Mouse (Mus musculus): ENCODE data around the gene Prpf40b. TPM values are rescaled to one million over a fixed set of nuclear protein-coding genes. Genes with fewer than 3 reads are reported as not detected.

The Prpf40b gene
- total and polyA plus RNA-seq, 2 experiments from 2014 or later = 97.9 to 107 TPM

DNA sequence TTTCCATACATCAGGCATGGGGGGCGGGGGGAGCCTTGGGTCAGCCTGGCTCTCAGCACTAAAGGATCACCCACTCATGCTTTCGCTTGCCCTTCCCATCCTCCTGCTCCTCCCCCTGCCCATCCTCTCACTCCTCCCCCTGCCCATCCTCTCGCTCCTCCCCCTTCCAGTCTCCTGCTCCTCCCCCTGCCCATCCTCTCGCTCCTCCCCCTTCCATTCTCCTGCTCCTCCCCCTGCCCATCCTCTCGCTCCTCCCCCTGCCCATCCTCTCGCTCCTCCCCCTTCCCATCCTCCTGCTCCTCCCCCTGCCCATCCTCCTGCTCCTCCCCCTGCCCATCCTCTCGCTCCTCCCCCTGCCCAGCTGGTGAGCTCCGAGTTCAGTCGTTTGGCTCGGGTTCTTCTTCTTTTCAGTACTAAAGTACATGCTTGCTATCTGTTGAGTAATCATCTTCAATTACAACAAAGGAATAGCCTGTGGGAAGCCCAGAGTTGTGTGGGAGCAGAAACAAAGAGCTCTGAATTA lies 35.1 kb upstream of the Prpf40b start:
- Histone ChIP-seq H3K9ac (replicated peaks; ENCODE audit: low read length, poor library complexity, severe bottlenecking) (no peak overlapping the region), H3K9me3 (ENCODE audit: low read length) (no peaks in the 10 kb centered on the region), H3K27me3 (ENCODE audit: insufficient read depth, low read length) (no peaks in the 10 kb centered on the region), H3K27ac (ENCODE audit: low read depth, low read length) (no peak overlapping the region), H3K36me3 (ENCODE audit: insufficient read depth, low read length) (no peaks in the 10 kb centered on the region), H3K4me3 (ENCODE audit: low read depth, low read length) (peak overlapping the region; percentile 10; the same call in 1 of the 2 replicates), H3K4me1 (ENCODE audit: insufficient read depth, low read length) (no peaks in the 10 kb centered on the region), H3K4me2 (ENCODE audit: low read depth, low read length, poor library complexity, severe bottlenecking) (peak overlapping the region; percentile 33)
- 3% methylated on average over 7 of the region's 10 CpGs for WGBS
- TF ChIP-seq CTCF (IDR thresholded peaks at IDR 0.05) = no peak
- DNase-seq (ENCODE audit: low spot score) (peak; percentile 48), ATAC-seq (ENCODE audit: low FRiP score) (no peak)

DNA sequence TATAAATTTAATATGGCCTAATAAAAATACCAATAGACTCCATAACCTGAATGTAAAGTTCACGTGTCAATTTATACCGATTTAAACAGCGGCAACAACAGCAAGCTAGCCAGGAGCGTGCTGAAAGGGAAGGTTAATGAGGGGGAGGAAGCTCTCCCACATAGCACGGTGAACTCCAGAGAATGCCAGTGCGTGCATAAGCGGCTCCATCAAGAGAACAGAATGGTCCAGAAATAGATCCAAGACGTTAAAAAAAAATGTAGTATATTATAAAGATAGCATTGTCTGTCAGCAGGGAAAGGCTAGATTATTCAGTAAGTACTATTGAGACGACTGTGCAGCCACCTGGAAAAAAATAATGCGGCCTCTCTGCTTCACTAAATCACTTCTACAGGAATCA lies 32.2 kb upstream of the Prpf40b start:
- Histone ChIP-seq H3K4me1 (ENCODE audit: insufficient read depth, low read length) (no peaks in the 10 kb centered on the region), H3K9ac (replicated peaks; ENCODE audit: low read length, poor library complexity, severe bottlenecking) (no peak overlapping the region), H3K27me3 (ENCODE audit: insufficient read depth, low read length) (no peaks in the 10 kb centered on the region), H3K4me2 (ENCODE audit: low read depth, low read length, poor library complexity, severe bottlenecking) (no peak overlapping the region), H3K36me3 (ENCODE audit: insufficient read depth, low read length) (no peaks in the 10 kb centered on the region), H3K4me3 (ENCODE audit: low read depth, low read length) (no peak overlapping the region), H3K9me3 (ENCODE audit: low read length) (no peaks in the 10 kb centered on the region), H3K27ac (ENCODE audit: low read depth, low read length) (no peak overlapping the region)
- ATAC-seq (ENCODE audit: low FRiP score) (no peak), DNase-seq (ENCODE audit: low spot score) (no peak)
- no peak for TF ChIP-seq CTCF (IDR thresholded peaks at IDR 0.05)
- WGBS = 54% methylated on average over 10 of the region's 10 CpGs

- WGBS = 83% methylated on average over 2 of the region's 2 CpGs
- Histone ChIP-seq H3K27ac (ENCODE audit: low read depth, low read length) (no peak overlapping the region), H3K4me2 (ENCODE audit: low read depth, low read length, poor library complexity, severe bottlenecking) (no peak overlapping the region), H3K36me3 (ENCODE audit: insufficient read depth, low read length) (no peaks in the 10 kb centered on the region), H3K9ac (replicated peaks; ENCODE audit: low read length, poor library complexity, severe bottlenecking) (no peak overlapping the region), H3K27me3 (ENCODE audit: insufficient read depth, low read length) (no peaks in the 10 kb centered on the region), H3K9me3 (ENCODE audit: low read length) (no peaks in the 10 kb centered on the region), H3K4me1 (ENCODE audit: insufficient read depth, low read length) (no peaks in the 10 kb centered on the region), H3K4me3 (ENCODE audit: low read depth, low read length) (no peak overlapping the region)
- TF ChIP-seq CTCF (IDR thresholded peaks at IDR 0.05) = no peak
- no peak for DNase-seq (ENCODE audit: low spot score)
- ATAC-seq (ENCODE audit: low FRiP score) = no peak
Measured at GRCm38 (mm10) chr15:99264363-99264762, 30.5 kb upstream of the Prpf40b start.

DNA sequence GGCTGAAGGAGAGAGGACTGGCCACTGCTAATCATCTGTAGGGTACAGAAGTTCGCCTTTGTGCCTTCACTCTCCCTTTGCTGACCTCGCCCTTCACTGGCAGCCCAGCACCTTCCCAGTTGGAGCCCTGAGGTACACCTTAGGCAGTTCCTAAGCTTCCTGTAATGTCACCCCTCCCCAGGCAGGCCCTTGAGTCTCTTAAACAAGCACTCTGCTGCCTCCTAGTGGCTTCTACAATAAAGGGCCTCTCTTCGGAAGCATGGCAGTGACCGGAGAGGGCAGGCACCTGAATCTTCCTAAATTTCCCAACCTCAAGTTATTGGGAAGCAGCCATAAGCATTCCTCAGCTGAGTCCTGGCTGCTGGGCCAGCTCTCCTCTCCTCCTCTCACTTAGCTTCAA lies 29.2 kb upstream of the Prpf40b start:
- no peak overlapping the region for H3K4me3 ChIP-seq (ENCODE audit: low read depth, low read length)
- no peaks in the 10 kb centered on the region for H3K36me3 ChIP-seq (ENCODE audit: insufficient read depth, low read length)
- H3K4me1 ChIP-seq (ENCODE audit: insufficient read depth, low read length) = no peaks in the 10 kb centered on the region
- H3K4me2 ChIP-seq (ENCODE audit: low read depth, low read length, poor library complexity, severe bottlenecking) = no peak overlapping the region
- ATAC-seq (ENCODE audit: low FRiP score) (no peak), DNase-seq (ENCODE audit: low spot score) (peak; percentile 85)
- H3K9ac ChIP-seq (replicated peaks; ENCODE audit: low read length, poor library complexity, severe bottlenecking) = no peak overlapping the region
- no peaks in the 10 kb centered on the region for H3K27me3 ChIP-seq (ENCODE audit: insufficient read depth, low read length)
- peak; percentile 78 for TF ChIP-seq CTCF (IDR thresholded peaks at IDR 0.05)
- 28% methylated on average over 4 of the region's 4 CpGs for WGBS
- no peaks in the 10 kb centered on the region for H3K9me3 ChIP-seq (ENCODE audit: low read length)
- no peak overlapping the region for H3K27ac ChIP-seq (ENCODE audit: low read depth, low read length)

GRCm38 (mm10) chr15:99276095-99276494 lies 18.8 kb upstream of the Prpf40b start:
- no peaks in the 10 kb centered on the region for H3K36me3 ChIP-seq (ENCODE audit: insufficient read depth, low read length)
- H3K4me1 ChIP-seq (ENCODE audit: insufficient read depth, low read length) = no peaks in the 10 kb centered on the region
- TF ChIP-seq CTCF (IDR thresholded peaks at IDR 0.05) = no peak
- no peaks in the 10 kb centered on the region for H3K27me3 ChIP-seq (ENCODE audit: insufficient read depth, low read length)
- no peak overlapping the region for H3K27ac ChIP-seq (ENCODE audit: low read depth, low read length)
- DNase-seq (ENCODE audit: low spot score) (no peak), ATAC-seq (ENCODE audit: low FRiP score) (no peak)
- H3K9ac ChIP-seq (replicated peaks; ENCODE audit: low read length, poor library complexity, severe bottlenecking) = no peak overlapping the region
- H3K4me3 ChIP-seq (ENCODE audit: low read depth, low read length) = no peak overlapping the region
- H3K9me3 ChIP-seq (ENCODE audit: low read length) = no peaks in the 10 kb centered on the region
- H3K4me2 ChIP-seq (ENCODE audit: low read depth, low read length, poor library complexity, severe bottlenecking) = no peak overlapping the region
- 85% methylated on average over 8 of the region's 8 CpGs for WGBS

GRCm38 (mm10) chr15:99278271-99278670 lies 16.6 kb upstream of the Prpf40b start:
- Histone ChIP-seq H3K27ac (ENCODE audit: low read depth, low read length) (no peak overlapping the region), H3K4me3 (ENCODE audit: low read depth, low read length) (no peak overlapping the region), H3K27me3 (ENCODE audit: insufficient read depth, low read length) (no peaks in the 10 kb centered on the region), H3K36me3 (ENCODE audit: insufficient read depth, low read length) (no peaks in the 10 kb centered on the region), H3K9ac (replicated peaks; ENCODE audit: low read length, poor library complexity, severe bottlenecking) (no peak overlapping the region), H3K9me3 (ENCODE audit: low read length) (no peaks in the 10 kb centered on the region), H3K4me2 (ENCODE audit: low read depth, low read length, poor library complexity, severe bottlenecking) (no peak overlapping the region), H3K4me1 (ENCODE audit: insufficient read depth, low read length) (no peaks in the 10 kb centered on the region)
- ATAC-seq (ENCODE audit: low FRiP score) = no peak
- 82% methylated on average over 7 of the region's 7 CpGs for WGBS
- no peak for TF ChIP-seq CTCF (IDR thresholded peaks at IDR 0.05)
- DNase-seq (ENCODE audit: low spot score) = peak; percentile 30

Data from midbrain, postnatal 0 days (tissue).